Mouse (Mus musculus): ENCODE results near the gene Mlh3. TPM values are rescaled to one million over a fixed set of nuclear protein-coding genes. Genes with fewer than 3 reads are reported as not detected.
"Not testable (repeated sequence)": the region's sequence is repeated elsewhere in the genome, so short reads cannot be mapped to it uniquely, and the experiment has no call there.

Gene Mlh3
- total RNA-seq, 2 experiments from 2014 or later = 8.3 to 8.6 TPM

- intact Hi-C loops (cut with DNase I) = loop anchor here (5.0 kb wide), 2 partner anchors 113 to 143 kb away; no protein-coding TSS in a partner anchor
Observed at GRCm38 (mm10) chr12:85284996-85285395, 14.6 kb upstream of the Mlh3 start.

GRCm38 (mm10) chr12:85284331-85284730 lies 13.9 kb upstream of the Mlh3 start:
- intact Hi-C loops (cut with DNase I) = no loop called here
- DNase-seq = no peak

More at GRCm38 (mm10) chr12:85284996-85285395, 14.6 kb upstream of the Mlh3 start:
- no peak for DNase-seq

DNA sequence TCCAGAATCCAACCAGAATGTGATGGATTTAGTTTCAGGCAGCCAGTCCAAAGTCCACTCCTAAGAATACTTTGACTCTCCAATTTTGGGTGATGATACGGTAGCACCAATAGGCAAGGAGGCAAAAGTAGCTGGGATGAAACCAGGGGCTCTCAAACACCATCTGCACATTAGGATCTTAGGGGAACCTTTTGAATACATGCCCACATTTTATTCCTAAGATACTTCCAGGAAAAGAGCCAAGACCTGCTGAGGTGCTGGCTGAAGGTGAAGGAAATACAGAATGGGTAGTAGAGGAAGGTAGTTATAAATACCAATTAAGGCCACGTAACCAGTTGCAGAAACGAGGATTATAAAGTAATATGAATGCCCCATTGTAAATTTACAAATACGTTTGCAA lies 11.4 kb upstream of the Mlh3 start:
- intact Hi-C loops (cut with DNase I) = loop anchor here (2.0 kb wide), 1 partner anchor 15 kb away; no protein-coding TSS in a partner anchor
- not testable (repeated sequence) for DNase-seq

- DNase-seq = no peak
- intact Hi-C loops (cut with DNase I) = loop anchor here (2.0 kb wide), 1 partner anchor 14 kb away; no protein-coding TSS in a partner anchor
Observed at GRCm38 (mm10) chr12:85280845-85281651, 10.6 kb upstream of the Mlh3 start.

DNA sequence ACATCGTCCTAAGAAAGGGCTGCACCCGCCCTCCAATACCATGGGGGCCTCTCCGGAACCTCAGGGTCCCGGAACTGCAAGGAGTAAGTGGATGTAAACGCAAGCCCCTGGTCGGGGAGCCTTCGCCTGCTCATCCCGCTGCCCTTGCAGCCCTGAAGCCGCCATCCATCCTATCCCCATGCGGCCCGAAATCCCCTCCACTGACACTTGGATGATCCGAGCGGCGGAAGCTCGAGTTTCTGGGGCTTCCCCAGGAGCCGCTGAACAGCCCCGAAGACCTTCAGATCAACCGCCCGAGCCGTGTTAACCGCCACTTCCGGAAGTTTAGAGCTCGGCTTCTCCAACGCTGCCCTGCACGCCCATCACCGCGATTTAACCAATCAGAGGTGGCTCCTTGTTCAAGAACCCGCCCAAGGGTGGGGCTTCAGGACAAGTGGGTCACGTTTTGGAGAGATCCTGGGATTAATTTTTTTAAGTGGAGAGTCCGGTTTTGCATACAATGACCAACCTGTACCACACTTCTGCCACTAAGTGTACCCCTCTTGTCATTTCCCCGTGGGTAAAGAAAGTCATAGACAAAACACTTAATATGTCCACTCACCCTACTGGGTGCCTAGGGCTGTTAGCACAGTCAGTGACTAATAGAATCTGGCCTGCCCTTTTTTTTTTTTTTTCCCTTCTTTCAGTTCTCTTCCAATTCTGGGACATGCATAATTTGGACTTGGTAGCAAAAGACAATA lies 9.9 kb upstream of the Mlh3 start:
- peak; percentile 97 to 99 for DNase-seq
- intact Hi-C loops (cut with DNase I) = loop anchor here (2.0 kb wide), 1 partner anchor 13 kb away; no protein-coding TSS in a partner anchor

GRCm38 (mm10) chr12:85279396-85280080 lies 9.1 kb upstream of the Mlh3 start:
- intact Hi-C loops (cut with DNase I) = loop anchor here (2.0 to 5.0 kb wide), 2 partner anchors 13 to 62 kb away; partner anchors contain the start of gene Eif2b2
- DNase-seq = no peak

DNA sequence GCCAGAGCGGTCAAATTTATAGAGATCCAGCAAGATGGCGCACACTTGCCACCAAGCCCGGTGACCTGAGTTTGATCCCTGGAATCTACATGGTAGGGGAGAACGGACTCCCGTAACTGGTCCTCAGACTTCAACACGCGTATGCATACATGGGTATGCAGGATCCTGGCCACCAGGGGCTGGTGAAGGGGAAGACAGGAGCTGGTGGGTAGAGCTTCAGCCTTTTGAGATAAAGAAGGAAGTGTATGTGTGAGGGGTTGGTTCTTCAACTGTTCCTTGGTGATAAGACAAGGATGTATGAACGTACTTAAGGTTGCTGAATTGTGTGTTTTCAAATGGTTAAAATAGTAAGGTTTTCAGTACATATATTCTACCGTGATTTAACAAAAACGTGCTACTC lies 8.5 kb upstream of the Mlh3 start:
- intact Hi-C loops (cut with DNase I) = loop anchor here (5.0 kb wide), 1 partner anchor 62 kb away; the partner anchor contains the start of gene Eif2b2

DNA sequence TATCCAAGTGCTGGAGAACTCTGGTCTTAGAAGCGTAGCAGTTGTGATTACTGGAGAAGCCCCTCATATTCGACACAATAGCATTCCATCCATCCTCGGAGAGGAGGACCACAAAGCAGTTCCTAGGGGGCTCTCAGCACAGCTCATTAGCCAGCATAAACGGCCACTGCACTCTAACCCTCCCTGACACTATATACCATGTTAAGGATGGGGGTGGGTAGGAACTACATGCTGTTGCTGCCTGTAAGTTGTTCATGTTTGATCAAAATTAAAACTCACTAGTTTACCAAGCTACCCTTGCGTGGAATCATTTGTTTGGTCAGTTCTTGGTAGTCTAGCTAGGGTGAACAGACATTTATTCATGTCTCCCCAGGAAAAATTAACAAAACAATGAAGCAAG lies 5.9 kb upstream of the Mlh3 start:
- DNase-seq = no peak
- intact Hi-C loops (cut with DNase I) = loop anchor here (5.0 kb wide), 1 partner anchor 59 kb away; the partner anchor contains the start of gene Eif2b2

More for the DNA sequence above, 8.5 kb upstream of the Mlh3 start:
- no peak for DNase-seq

- peak; percentile 26 to 29 for DNase-seq
- intact Hi-C loops (cut with DNase I) = no loop called here
Observed at GRCm38 (mm10) chr12:85273508-85273907, 3.1 kb upstream of the Mlh3 start.

DNA sequence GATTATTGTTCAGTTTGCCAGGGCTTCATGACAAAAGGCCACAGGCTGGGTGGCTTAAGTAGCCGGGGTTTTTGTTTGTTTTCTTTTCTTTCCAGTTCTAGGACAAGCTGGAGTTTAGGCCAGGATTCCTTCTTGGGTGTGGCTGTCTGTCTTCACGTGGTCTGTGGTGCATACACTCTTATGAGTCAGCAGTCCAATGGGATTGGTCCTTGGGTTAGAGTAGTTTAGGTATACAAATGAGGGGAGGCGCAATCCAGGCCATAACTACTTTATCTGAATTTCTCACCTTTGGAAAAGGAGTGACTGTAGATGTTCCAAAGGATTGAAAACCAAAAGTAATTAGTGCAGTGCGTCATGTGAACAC lies 1.4 kb upstream of the Mlh3 start:
- DNase-seq = no peak
- intact Hi-C loops (cut with DNase I) = no loop called here

DNA sequence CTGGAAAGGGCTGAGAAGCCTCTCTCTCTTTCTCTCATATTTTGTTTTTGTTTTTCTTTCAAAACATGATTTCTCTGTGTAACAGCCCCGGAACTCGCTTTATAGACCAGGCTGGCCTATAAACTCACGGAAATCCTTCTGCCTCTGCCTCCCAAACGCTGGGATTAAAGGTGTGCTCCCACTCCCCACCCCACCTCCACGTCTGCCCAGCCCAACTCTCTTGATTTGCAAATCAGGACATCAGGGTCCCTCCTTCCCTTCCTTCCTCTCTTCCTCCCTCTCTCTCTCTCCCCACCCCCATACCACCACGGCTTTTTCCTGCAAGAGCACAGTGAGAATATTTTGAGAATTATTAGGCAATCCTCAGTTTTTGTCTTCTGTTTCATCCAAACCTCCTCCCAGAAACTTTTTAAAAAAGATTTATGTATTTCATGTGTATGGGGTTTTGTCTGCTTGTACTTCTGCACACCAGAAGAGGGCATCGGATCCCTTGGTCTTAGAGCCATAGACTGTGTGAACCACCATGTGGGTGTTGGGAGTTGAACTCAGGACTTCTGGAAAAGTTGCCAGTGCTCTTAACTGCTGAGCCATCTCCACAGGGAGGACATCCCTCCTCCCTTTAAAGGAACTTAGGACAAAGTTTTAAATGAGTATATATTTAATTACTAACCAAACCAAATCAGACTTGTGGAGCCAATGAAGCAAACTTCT lies 888 bp upstream of the Mlh3 start:
- intact Hi-C loops (cut with DNase I) = no loop called here
- DNase-seq = no peak

DNA sequence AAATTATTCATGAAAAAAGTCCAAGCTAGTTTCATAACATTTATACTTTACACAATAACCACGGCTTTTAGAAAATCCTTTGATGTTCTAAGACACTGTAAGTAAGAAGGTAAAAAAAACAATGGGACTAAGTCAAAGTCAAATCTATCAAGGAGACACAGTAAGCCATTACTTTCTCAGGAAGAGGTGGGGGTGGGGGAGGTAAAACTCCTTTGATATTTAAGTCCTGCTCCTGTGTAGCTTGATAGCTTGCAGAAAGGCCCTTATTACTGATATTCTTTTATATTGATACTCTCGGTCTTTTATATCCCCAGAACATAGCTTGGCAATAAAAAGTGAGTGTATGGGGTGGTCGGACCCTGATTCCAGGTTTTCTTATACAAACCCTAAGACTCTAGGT lies 578 bp downstream of the Mlh3 start:
- intact Hi-C loops (cut with DNase I) = loop anchor here (5.0 kb wide), 1 partner anchor 48 kb away; no protein-coding TSS in a partner anchor
- DNase-seq = no peak

- intact Hi-C loops (cut with DNase I) = loop anchor here (2.0 to 5.0 kb wide), 2 partner anchors 15 to 44 kb away; no protein-coding TSS in a partner anchor
- no peak for DNase-seq
Observed at GRCm38 (mm10) chr12:85266248-85266647, 4.2 kb downstream of the Mlh3 start.

- no peak for DNase-seq
- intact Hi-C loops (cut with DNase I) = loop anchor here (5.0 kb wide), 1 partner anchor 43 kb away; no protein-coding TSS in a partner anchor
Observed at GRCm38 (mm10) chr12:85264940-85265339, 5.5 kb downstream of the Mlh3 start.

GRCm38 (mm10) chr12:85264531-85264930 lies 5.9 kb downstream of the Mlh3 start:
- intact Hi-C loops (cut with DNase I) = no loop called here
- DNase-seq = no peak

DNA sequence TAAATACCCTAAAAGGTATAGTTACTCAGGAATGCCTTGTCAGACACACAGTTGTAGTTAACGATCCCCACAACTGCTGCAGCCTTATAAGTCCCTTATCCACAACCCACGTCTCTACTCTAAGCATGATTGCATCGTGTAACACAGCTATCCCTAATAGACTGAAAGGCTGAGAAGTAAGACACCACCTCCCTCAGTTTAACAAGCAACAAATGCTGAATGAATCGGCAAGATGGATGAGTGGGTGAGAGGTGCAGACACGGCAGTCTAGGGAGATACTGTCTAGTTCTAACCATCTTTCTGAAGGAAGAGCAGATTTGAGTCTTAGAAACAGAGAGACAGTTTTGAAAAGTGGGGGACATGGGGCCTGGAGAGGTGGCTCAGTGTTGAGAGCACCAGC lies 7.2 kb downstream of the Mlh3 start:
- no peak for DNase-seq
- intact Hi-C loops (cut with DNase I) = no loop called here

- intact Hi-C loops (cut with DNase I) = no loop called here
- peak in 1 of 2 experiments; percentile 22 for DNase-seq
Observed at GRCm38 (mm10) chr12:85262489-85262888, 7.9 kb downstream of the Mlh3 start.

- intact Hi-C loops (cut with DNase I) = no loop called here
- DNase-seq = no peak
Observed at GRCm38 (mm10) chr12:85257008-85257639, 13.3 kb downstream of the Mlh3 start.

DNA sequence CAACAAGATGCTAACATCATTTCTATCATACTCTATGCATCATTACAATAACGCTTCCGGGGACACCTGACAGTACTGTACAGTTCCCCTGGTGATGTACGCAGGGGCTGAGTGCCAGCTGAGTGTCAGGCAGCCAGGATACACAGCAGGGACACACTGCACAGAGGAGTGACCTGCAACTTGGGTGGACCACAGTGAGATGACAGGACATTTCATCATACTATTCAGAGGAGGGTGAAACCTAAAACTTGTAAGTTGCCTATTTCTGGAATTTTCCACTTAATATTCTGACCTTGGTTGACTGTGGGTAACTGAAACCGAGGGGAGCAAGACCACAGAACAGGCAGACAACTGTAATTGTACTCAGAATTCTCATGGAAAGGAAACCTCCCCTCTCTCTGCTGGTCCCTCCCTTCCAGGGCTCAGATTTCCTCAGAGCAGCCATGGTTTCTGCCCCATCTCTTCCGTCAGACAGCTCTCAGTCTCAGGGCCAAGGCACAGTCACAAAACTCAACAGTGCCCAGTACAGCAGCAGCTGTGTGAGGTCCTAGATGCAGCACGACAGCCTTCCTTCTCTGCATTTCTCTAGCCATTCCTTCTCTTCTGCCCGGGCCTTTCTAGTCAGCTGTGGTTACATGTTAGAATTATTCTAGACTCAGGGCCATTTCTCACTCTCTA lies 14.2 kb downstream of the Mlh3 start:
- peak in 1 of 2 experiments; percentile 26 for DNase-seq
- intact Hi-C loops (cut with DNase I) = no loop called here

Data from heart, postnatal 14 days (tissue).